Mouse (Mus musculus) gastrocnemius, adult 8-10 months (tissue): ENCODE measurements around the gene Slc25a43. TPM values are rescaled to one million over a fixed set of nuclear protein-coding genes. Genes with fewer than 3 reads are reported as not detected.
"Not testable (repeated sequence)": the region's sequence is repeated elsewhere in the genome, so short reads cannot be mapped to it uniquely, and the experiment has no call there.

Experiments used
- DNase-seq, 2 experiments: peaks; one replicate each; pipeline ENCODE4 v3.0.0; 2022; ENCODE audit warnings: low spot score in 2 of 2
- total RNA-seq, 4 experiments: library from RNA; stranded (reverse); gene quantifications; 2 replicates each; pipeline ENCODE4 v1.2.4; 2022

Gene Slc25a43
- total RNA-seq, 4 experiments from 2014 or later = 0.45 TPM; not detected in 3

DNA sequence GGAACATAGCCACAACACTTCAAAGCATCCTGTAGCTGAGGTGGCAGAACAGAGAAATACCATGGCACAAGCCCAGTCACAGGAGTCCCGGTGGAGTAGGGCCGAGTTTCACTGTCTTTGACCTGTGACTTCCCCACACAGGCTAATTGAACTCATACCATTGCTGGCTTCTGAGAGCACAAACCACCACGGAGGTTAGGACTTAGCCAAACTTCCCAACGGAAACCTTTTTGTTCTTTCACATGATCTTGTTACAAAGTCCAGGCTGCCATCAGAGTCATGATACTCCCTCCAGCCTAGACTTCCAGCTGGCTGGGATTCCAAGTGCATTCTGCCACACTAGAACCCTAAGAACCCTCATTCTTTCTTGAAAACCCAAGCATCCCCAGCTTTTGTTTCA lies 34.2 kb downstream of the Slc25a43 start:
- no peak for DNase-seq

DNA sequence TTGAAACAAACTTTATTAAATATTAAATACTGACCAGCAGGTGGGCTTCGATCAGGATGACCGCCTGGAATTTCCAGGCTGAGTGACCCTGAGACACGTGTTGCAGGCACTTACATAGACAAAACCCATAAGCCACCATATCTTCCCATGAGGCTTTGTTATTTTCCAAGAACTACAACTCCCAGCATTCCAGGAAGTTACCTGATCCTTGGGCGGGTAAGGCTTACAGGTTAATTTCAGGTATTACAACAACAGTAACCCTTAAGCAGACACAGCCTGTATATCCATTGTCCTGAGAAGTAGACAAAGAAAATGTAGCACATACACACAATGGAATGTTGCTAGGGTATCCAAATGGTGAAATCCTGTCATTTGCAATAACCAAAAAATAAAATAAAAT lies 45.9 kb downstream of the Slc25a43 start:
- no peak for DNase-seq

GRCm38 (mm10) chrX:36794571-36794970 lies 51.1 kb downstream of the Slc25a43 start:
- DNase-seq = no peak

- DNase-seq = peak; percentile 57 to 87
Measured at GRCm38 (mm10) chrX:36795424-36796162, 52.1 kb downstream of the Slc25a43 start, which contains the start of gene Slc25a5. Gene Slc25a5 (plus strand): TSS chrX:36795651.

GRCm38 (mm10) chrX:36796163-36796581 lies 52.7 kb downstream of the Slc25a43 start:
- peak; percentile 60 to 79 for DNase-seq

GRCm38 (mm10) chrX:36796734-36797133 lies 53.3 kb downstream of the Slc25a43 start:
- DNase-seq = not testable (repeated sequence)

DNA sequence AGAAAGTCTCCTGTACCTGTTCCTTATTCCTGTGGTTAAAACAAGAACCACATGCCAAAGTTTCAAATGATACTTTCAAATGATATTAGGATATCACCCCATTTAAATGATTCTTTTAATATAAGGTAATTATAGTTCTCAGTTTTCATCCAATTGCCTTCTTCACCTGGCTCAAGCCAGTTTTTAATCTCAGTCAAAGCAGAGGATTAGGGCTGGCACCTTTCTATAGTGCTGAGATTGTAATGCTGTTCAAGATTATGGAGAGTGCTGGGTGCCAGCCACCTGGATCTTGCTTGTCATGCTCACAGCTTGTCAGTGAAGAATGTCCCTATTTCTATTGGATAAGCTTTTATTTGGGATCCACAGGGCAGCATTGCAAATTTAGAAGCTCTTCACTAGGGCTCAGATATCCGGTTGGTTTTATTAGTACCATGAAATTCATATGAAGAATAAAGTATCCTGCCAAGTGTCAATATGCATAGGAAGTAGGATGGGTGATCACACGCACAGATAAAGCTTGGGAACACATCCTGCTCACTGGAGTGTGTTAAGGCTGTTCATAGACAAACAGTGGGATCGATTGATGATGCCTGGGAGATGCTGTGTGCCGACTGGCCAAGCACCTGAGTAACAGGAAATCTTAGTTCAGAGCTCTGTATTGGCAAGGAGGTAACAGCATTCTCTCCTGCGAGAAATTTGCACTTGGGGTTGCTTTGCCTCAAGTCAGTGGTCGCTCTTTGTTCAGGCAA lies 55.8 kb downstream of the Slc25a43 start:
- DNase-seq = no peak

DNA sequence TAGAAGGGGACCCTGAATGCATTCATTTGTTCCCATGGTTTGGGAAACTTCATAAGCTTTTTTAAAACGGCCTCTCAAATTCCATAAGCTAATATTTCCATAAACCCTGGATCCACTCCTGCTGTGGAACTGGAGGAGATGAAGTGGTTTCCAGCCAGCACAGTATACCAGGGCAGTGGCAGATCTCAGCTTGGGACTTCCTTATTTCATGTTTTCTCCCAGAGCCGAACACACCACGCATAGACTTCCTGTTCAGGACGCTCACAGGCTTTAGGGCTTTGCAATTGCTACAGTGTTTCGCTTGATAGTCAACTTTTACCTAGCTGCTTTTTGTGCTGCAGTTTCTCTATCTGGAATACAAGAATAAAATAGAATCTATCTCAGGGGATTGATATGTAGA lies 59.7 kb downstream of the Slc25a43 start:
- no peak for DNase-seq

- DNase-seq = peak; percentile 12 to 37
Measured at GRCm38 (mm10) chrX:36804196-36804595, 60.7 kb downstream of the Slc25a43 start.

GRCm38 (mm10) chrX:36805466-36806235 lies 62.2 kb downstream of the Slc25a43 start:
- no peak for DNase-seq

- DNase-seq = peak; percentile 72 to 81
Measured at GRCm38 (mm10) chrX:36807360-36808317, 64.2 kb downstream of the Slc25a43 start.

DNA sequence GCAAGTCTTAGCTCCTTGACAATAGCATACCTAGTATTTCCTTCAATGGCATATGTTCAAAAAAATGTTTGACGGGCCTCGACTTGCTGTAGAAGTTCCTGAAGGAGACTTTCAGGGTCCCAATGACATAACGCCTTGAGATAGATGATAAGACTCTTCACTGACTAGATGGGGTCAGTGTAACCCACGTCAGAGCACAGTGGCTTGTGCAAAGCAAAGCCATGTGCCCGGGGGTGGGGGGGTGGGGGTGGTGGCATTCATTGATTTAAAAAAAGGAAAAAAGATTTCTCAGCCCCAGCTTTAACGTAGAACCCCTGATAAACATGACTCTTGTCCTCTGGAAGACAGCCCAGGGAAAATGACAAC lies 64.8 kb downstream of the Slc25a43 start:
- DNase-seq = no peak

- DNase-seq = no peak
Measured at GRCm38 (mm10) chrX:36811377-36811776, 67.9 kb downstream of the Slc25a43 start.

DNA sequence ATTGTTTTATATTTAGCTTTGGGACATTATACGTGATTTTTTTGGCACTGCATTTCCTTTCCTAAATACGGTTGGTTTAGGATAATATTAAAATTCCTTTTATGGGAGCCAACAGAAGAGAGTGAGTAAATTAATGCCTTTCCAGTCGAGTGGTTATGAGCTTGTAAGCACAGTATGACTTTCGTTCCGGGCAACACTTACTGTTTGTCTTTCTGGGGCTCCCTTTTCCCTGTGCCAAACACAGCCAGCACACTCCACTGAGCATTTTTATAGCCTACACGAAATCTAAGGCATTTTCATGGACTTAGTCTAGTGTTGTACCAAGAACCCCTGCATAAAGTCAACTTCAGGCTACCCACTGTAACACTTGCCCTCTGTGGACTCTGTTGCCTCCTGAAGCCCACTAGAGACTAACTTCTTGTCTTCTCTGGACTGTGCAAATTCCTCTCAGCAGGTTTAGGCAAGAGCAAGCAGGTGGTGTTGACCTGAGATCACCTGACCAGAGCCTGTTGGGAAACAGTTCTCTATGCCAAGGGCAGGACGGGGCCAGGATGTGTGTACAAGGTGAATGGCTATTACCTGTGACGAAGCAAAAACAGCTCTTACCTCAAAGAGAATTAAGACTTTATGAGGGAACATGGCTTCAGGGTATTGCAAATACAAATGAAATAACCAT lies 70.8 kb downstream of the Slc25a43 start:
- DNase-seq = no peak

DNA sequence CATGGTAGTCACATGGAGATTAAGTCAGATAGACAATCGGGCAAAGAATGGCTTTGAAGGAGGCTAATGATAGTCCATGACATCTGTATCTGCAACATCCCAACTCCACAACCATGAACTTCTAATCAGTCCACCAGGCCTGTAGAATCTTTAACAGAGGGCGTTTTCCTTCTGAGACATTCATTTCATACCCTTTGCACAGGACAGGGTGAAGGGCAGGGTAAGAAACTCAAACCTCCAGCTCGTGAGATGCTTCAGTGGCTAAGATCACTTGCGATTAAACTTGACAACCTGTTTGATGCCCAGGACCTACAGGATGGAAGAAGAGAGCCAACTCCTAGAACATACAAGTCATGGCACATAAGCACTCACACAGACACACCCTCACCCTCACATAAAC lies 71.6 kb downstream of the Slc25a43 start:
- DNase-seq = no peak

- DNase-seq = no peak
Measured at GRCm38 (mm10) chrX:36815439-36815838, 72.0 kb downstream of the Slc25a43 start.

DNA sequence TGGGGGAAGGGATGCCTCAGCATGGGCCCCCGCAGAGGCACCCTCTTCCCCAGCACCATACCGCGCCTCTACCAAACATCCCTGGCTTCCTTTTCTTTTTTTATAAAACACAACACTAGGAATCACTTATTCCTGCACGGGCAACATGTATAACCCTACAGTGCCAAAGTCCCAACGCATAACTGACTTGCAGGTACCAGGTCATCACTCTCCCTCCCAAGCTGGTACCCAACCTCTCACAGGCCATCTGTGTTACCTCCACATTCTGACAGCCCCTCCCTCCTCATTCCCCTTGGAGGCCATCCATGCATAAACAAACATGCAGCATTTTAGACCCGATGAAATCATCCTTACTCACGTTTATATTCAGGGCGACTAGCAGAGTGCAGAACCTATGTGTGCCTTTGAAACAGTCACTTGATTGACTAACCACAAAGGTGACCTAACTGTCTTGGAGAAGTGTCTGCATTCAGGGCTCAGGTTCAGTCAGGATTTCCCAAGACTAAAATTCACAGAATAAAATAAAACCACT lies 73.0 kb downstream of the Slc25a43 start:
- DNase-seq = no peak

DNA sequence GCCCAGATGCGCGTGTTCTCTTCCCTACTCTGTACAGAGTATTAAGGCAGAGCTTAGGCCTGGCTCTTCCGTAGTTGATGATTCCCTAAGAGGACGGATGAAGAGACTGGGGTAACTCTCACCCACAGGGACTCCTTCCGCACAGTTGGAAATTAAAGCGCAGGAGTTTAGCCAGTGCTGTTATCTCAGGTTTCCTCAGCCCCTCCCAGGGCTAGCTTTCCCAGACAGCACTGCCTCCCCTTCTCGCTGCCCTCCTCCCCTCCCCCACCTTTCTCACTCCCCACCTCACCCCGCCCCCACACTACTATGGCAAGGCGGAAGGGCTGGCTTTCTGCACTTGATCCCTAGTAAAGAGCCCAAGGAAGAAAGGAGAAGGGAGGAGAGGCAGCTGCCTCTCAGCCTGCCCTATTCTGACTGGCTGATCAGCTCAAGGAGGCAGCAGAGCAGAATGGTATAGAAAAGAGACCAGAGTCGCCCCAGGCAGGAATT lies 73.5 kb downstream of the Slc25a43 start:
- no peak for DNase-seq

DNA sequence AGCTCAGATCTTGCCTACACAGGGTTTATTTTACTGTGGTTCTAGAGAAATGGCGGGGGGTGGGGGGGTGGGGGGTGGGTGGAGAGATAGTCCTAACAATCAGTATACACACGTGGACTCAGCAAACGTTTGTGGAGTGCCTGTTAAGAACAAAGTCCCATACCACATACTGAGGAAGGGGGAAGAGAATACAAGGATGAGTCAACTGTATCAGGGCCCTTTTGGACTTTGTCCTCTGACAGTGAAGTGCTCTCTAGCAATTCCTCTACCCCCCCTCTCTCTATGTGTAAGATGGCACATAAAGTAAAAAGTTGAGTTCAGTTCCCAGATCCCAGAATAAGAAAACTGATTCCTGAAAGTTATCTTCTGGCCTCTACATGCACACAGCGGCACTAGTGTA lies 76.1 kb downstream of the Slc25a43 start:
- DNase-seq = no peak

DNA sequence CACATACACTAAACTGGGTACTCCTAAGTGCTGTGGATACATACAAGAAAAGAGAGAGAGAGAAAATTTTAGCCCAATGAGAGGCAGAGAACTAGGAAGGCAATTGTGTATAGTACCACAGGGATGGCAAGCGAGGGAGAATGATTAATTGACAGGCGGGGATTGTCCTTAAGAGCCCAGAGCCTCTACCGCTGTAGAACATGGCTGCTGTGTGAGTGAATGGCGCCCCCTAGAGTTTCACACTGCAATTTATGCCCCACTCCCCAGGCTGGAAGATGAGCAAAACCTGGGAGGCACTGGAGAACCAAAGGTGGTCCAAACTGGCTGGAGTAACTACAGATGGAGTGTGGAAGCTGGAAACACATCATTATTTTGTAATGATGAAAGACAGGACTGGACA lies 76.7 kb downstream of the Slc25a43 start:
- peak; percentile 11 to 21 for DNase-seq
